Mouse (Mus musculus): ENCODE data around the gene Ing5. TPM values are rescaled to one million over a fixed set of nuclear protein-coding genes. Genes with fewer than 3 reads are reported as not detected.
A peak's percentile ranks its signal among the peaks of the same experiment; 100 is the strongest.
"Not testable (repeated sequence)": the region's sequence is repeated elsewhere in the genome, so short reads cannot be mapped to it uniquely, and the experiment has no call there.

The Ing5 gene
- polyA plus RNA-seq (2012; rRNA removed): 7.5 TPM in 2 replicates

DNA sequence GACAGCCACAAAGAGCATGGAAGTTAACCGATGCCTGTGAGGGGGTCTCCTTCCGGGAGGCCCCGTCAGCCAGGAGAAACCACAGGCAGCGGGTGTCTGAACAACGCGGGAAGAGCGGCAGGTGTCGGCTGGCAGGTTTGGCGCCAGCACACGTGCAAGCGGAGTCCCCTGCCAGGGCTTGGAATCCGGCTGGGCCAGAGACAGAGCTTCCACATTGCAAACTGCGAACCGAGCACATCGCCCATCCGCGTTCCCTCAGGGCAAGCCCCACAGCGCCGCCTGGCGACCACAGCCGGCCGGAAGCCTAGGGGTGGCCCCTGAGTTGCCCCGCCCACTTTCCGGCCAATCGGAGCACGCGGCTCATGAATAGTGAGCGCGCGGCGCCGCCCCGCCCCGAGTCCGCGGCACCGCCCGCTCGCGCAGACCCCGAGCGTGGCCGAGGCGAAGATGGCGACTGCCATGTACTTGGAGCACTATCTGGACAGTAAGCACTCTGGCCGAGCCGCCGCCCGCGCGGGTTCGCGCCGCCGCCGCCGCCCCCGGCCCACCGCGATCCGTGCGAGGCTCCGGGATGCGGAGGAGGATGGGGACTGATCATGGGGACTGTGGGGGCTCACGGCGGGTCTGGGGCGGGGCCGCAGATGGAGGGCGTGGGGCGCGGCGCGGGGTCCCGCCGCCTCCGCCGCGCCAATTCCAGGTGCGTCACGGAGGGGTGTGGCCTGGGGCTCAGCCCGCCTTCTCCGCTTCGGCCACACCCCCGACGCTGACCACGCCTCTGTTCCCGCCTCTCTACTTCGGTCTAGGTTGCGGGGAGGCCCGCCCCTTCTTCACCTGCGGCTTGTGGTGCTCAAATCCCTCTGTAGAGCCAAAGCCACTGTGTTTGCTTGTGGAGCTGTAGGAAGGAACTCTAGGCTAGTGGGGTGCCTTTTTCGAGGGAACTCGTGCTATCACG lies at the start of gene Ing5:
Gene Ing5, plus strand, starts transcription at position 410 of the 952 bp plus-strand sequence.
- Histone ChIP-seq H3K27me3 (ENCODE audit: control insufficient read depth, insufficient read depth, low read length) (no peaks in the 10 kb centered on the region), H3K27ac (ENCODE audit: insufficient read depth, low read length) (peak within 1 kb of the TSS; percentile 75), H3K4me3 (replicated peaks; ENCODE audit: insufficient read depth, low read depth, low read length) (peak within 1 kb of the TSS; percentile 95), H3K4me1 (ENCODE audit: control insufficient read depth, insufficient read depth, low read length) (peaks cover 2% of the 10 kb centered on the region)
- under 1% methylated on average over 91 of the region's 94 CpGs for WGBS
- TF ChIP-seq CTCF (IDR thresholded peaks at IDR 0.05; ENCODE audit: borderline replicate concordance, insufficient read depth, low read depth, low read length) (peak; percentile 84), POLR2A (IDR thresholded peaks at IDR 0.05; ENCODE audit: borderline replicate concordance, insufficient read depth, low read length) (peak; percentile 56; the same call in 1 of the 2 replicates)
- DNase-seq: peak; percentile 99 to 100

DNA sequence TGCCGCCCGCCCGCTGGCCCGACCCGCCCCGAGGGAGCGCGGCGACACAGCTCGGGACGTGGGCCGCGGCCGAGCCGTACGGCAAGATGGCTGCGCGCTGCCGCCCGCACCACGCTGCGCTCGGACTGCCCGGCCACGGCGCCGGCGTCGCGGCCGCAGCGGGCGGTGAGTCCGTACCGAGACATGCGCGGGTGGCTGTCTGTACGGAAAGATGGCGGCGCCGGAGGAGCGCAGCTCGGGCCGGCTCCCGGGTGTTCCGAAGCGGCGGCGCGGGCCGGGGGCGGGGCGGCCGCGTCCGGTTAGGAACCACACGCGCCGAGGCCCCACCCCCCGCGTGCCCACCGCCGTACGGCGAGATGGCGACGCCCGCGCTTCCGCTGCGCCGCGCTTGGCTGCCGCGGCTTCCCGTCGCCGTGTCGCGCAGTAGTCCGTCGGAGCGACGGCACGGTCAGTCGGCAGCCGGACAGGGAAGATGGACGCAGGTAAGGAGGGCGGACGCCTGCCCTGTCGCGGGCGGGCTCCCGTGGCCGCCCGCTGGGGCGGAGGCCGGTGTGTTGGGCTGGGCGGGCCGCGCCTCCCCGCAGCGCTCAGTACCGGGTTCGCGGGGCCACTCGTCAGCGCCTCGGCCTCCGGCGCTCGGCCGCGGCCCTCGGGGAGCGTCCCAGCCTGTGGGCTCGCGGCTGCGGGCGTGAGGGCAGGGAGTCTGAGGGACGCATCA lies 49.0 kb upstream of the Ing5 start, which contains the start of gene Thap4:
Gene Thap4, minus strand, starts transcription at position 292 of the 718 bp plus-strand sequence.
- peak; percentile 92 to 95 for DNase-seq
- WGBS: under 1% methylated on average over 120 of the region's 121 CpGs
- H3K4me3 ChIP-seq (replicated peaks; ENCODE audit: insufficient read depth, low read depth, low read length): peak within 1 kb of the TSS; percentile 79

DNA sequence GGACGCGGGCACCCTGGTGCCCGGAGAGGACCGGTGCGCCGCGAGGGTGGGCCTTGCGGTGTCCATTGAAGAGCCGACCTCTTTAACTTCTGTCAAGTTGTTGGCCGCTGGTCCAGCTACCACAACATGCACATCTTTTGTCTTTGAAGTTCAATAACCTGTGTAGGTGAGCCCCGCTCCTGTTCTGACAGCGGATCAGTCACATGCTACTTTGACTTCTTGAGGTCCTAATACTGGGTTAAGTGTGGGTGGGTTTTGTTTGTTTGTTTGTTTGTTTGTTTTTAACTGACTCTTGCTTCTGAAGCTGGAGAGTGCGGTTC lies 48.5 kb upstream of the Ing5 start:
- Histone ChIP-seq H3K27ac (ENCODE audit: insufficient read depth, low read length) (peak overlapping the region; percentile 54), H3K4me3 (replicated peaks; ENCODE audit: insufficient read depth, low read depth, low read length) (peak overlapping the region; percentile 74), H3K27me3 (ENCODE audit: control insufficient read depth, insufficient read depth, low read length) (no peaks in the 10 kb centered on the region), H3K4me1 (ENCODE audit: control insufficient read depth, insufficient read depth, low read length) (no peaks in the 10 kb centered on the region; the same call in 1 of the 2 replicates)
- DNase-seq: no peak
- WGBS: under 1% methylated on average over 13 of the region's 13 CpGs
- TF ChIP-seq POLR2A (IDR thresholded peaks at IDR 0.05; ENCODE audit: borderline replicate concordance, insufficient read depth, low read length) (no peak), CTCF (IDR thresholded peaks at IDR 0.05; ENCODE audit: borderline replicate concordance, insufficient read depth, low read depth, low read length) (no peak)

More for the DNA sequence above, 49.0 kb upstream of the Ing5 start, which contains the start of gene Thap4:
- TF ChIP-seq POLR2A (IDR thresholded peaks at IDR 0.05; ENCODE audit: borderline replicate concordance, insufficient read depth, low read length) (peak; percentile 71), CTCF (IDR thresholded peaks at IDR 0.05; ENCODE audit: borderline replicate concordance, insufficient read depth, low read depth, low read length) (no peak)
- Histone ChIP-seq H3K4me1 (ENCODE audit: control insufficient read depth, insufficient read depth, low read length) (no peaks in the 10 kb centered on the region; the same call in 1 of the 2 replicates), H3K27me3 (ENCODE audit: control insufficient read depth, insufficient read depth, low read length) (no peaks in the 10 kb centered on the region), H3K27ac (ENCODE audit: insufficient read depth, low read length) (peak within 1 kb of the TSS; percentile 54)

DNA sequence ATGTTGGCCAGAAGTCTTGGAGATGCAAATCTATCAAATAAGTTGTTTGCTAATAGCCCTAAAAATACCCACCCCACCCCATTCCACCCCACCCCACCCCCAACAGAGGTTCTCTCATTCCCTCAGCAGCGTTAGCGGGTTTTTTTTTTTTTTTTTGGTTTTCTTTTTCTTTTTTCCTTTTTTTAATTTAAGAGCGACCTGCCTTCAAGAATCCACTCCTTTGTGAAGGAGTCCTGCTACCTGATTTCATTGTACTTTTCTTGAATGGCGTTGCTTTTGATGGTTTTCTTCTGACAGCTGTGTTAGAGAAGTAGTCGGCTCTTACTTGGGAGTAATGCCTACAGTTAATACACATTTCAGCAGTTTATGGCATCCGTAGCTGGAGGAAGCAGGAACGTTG lies 48.1 kb upstream of the Ing5 start:
- 14% methylated on average over 7 of the region's 7 CpGs for WGBS

DNA sequence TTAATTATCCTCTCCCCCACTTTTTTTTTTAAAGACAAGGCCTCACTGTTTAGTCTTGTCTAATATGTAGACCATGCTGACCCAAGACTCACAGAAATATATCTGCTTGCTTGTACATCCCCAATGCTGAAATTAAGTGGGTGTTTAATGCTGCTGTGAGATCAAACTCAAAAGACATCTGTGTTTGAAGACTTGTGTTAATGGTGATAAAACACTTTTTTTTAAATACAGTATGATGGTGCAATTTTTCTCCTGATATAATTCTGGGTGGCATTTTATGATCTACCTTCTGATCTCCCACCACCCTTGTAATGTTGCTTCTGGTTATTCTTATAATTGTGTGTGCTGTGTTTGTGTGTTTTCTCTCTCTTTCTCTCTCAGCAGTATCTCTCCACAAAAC lies 47.6 kb upstream of the Ing5 start:
- no peaks in the 10 kb centered on the region; the same call in 1 of the 2 replicates for H3K4me1 ChIP-seq (ENCODE audit: control insufficient read depth, insufficient read depth, low read length)
- DNase-seq: no peak
- H3K27me3 ChIP-seq (ENCODE audit: control insufficient read depth, insufficient read depth, low read length): no peaks in the 10 kb centered on the region
- no peak overlapping the region for H3K4me3 ChIP-seq (replicated peaks; ENCODE audit: insufficient read depth, low read depth, low read length)
- H3K27ac ChIP-seq (ENCODE audit: insufficient read depth, low read length): no peak overlapping the region
- TF ChIP-seq POLR2A (IDR thresholded peaks at IDR 0.05; ENCODE audit: borderline replicate concordance, insufficient read depth, low read length) (no peak), CTCF (IDR thresholded peaks at IDR 0.05; ENCODE audit: borderline replicate concordance, insufficient read depth, low read depth, low read length) (no peak)

More for the DNA sequence above, 48.1 kb upstream of the Ing5 start:
- no peak overlapping the region for H3K27ac ChIP-seq (ENCODE audit: insufficient read depth, low read length)
- peak overlapping the region; percentile 74 for H3K4me3 ChIP-seq (replicated peaks; ENCODE audit: insufficient read depth, low read depth, low read length)
- no peaks in the 10 kb centered on the region; the same call in 1 of the 2 replicates for H3K4me1 ChIP-seq (ENCODE audit: control insufficient read depth, insufficient read depth, low read length)
- H3K27me3 ChIP-seq (ENCODE audit: control insufficient read depth, insufficient read depth, low read length): no peaks in the 10 kb centered on the region
- DNase-seq: no peak
- no peak for TF ChIP-seq CTCF (IDR thresholded peaks at IDR 0.05; ENCODE audit: borderline replicate concordance, insufficient read depth, low read depth, low read length)
- TF ChIP-seq POLR2A (IDR thresholded peaks at IDR 0.05; ENCODE audit: borderline replicate concordance, insufficient read depth, low read length): no peak

DNA sequence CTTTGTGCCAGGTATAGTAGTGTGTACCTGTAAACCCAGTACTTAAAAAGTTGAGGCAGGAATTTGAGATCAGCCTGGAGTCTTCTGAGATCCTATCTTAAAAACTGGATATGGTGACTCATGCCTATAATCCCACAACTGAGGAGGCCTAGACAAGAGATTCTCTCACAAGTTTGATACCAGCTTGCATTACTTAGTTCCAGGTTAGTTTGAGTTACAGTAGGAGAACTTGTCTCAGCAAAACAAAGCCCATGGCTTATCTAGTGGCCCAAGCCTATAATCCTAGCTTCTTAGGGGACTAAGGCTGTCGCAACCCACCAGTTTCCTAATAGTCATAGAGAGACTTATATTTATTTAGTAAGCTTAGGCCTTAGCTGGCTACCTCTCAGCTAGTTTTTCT lies 43.7 kb upstream of the Ing5 start:
- Histone ChIP-seq H3K27ac (ENCODE audit: insufficient read depth, low read length) (no peak overlapping the region), H3K4me3 (replicated peaks; ENCODE audit: insufficient read depth, low read depth, low read length) (no peak overlapping the region), H3K27me3 (ENCODE audit: control insufficient read depth, insufficient read depth, low read length) (no peaks in the 10 kb centered on the region), H3K4me1 (ENCODE audit: control insufficient read depth, insufficient read depth, low read length) (no peaks in the 10 kb centered on the region)
- 96% methylated on average over 1 of the region's 1 CpGs for WGBS
- no peak for DNase-seq
- TF ChIP-seq POLR2A (IDR thresholded peaks at IDR 0.05; ENCODE audit: borderline replicate concordance, insufficient read depth, low read length) (no peak), CTCF (IDR thresholded peaks at IDR 0.05; ENCODE audit: borderline replicate concordance, insufficient read depth, low read depth, low read length) (no peak)

DNA sequence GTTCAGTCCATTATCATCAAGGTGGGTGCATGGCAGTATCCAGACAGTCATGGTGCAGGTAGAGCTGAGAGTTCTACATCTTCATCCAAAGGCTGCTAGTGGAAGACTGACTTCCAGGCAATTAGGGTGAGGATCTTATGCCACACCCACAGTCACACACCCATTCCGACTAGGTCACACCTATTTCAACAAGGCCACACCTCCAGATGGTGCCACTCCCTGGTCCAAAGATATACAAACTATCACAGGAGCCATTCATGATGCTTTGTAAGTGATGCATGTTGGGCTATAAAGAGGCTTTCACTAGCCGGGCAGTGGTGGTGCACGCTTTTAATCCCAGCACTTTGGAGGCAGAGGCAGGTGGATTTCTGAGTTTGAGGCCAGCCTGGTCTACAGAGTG lies 40.2 kb upstream of the Ing5 start:
- 91% methylated on average over 3 of the region's 3 CpGs for WGBS
- not testable (repeated sequence) for H3K4me1 ChIP-seq (ENCODE audit: control insufficient read depth, insufficient read depth, low read length); H3K27ac ChIP-seq (ENCODE audit: insufficient read depth, low read length); H3K4me3 ChIP-seq (replicated peaks; ENCODE audit: insufficient read depth, low read depth, low read length); DNase-seq; H3K27me3 ChIP-seq (ENCODE audit: control insufficient read depth, insufficient read depth, low read length)
